Mouse (Mus musculus): ENCODE data around the gene Tmem41b. TPM values are rescaled to one million over a fixed set of nuclear protein-coding genes. Genes with fewer than 3 reads are reported as not detected.

The Tmem41b gene
- total RNA-seq, 2 experiments from 2014 or later: 55.1 to 61.4 TPM

DNA sequence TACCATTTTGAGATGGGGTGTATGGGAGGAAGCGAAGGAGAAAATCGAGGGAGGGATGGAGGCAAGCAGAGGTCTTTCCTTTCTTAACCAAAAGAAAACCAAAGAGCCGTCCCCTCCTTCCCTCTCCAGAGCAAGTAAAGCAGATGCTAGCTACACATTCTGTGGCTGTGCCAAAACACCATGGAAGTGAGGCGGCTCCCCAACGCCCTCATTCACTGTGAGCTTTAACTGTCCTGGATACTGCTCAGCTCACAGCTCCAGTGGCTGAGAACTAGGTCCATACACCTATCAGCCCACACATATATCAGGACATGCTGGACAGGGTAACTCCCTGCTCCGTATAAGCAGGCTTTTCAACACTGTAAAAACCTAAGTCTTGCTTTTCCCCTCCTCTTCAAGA is 58.4 kb downstream of the Tmem41b start:
- peak; percentile 22 to 31 for DNase-seq (ENCODE audit: low spot score in 2 of 2)

DNA sequence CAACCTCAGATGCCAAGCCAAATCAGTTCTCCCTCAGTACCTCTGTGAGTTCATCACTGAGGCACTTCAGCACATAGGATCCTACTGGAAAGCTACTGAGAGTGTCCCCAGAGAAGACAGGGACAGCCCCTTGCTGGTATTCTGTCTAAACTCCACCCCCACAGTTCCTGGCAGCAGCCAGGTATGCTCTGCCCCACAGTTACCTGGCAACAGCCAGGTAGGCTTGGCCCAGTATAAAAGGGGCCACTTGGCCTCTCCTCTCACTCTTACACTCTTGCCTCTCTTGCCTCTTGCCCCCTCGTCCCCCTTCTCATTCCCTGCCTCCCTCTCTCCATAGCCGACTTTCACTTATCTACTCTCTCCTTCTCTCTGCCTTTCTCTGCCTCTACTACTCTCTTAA is 61.8 kb downstream of the Tmem41b start:
- no peak for DNase-seq (ENCODE audit: low spot score in 2 of 2)

DNA sequence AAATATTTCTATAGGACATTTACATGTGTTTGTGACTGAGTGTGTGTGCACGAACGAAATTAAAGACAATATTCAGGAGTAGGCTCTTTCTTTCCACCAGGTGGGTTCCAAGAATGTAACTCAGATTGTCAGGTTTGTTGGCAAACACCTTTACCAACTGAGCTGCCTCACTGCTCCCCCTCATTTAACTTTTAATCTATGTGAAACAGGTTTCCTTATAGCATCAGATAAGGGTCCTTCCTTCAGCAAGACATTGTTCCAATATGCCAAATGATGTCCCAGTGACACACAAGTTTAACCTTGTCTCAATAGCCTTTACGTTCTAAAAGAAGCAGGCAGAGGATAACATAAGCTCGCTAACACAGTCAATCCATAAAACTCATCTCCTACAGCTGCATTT is 63.8 kb downstream of the Tmem41b start:
- DNase-seq (ENCODE audit: low spot score in 2 of 2): no peak

Other genes starting within 250 kb of the Tmem41b start
- 10 to 100 TPM; 91.6 to 93.1 TPM for gene Tmem9b, start 234.1 kb downstream of the Tmem41b start, total RNA-seq (2021)
- 10 to 100 TPM; 82.9 to 87.3 TPM for gene Nrip3, start 204.9 kb downstream of the Tmem41b start, total RNA-seq (2021)
- 1 to 10 TPM in 1 of 2 experiments, under 1 TPM in 1; 0.93 to 1.1 TPM for gene Scube2, start 121.2 kb downstream of the Tmem41b start, total RNA-seq (2021)
- gene Dennd5a, start 26.5 kb downstream of the Tmem41b start, total RNA-seq (2021): 100 to 1,000 TPM; 222 to 227 TPM
- 100 to 1,000 TPM in 1 of 2 experiments, 10 to 100 TPM in 1; 98.4 to 106 TPM for gene Ipo7, start 31.3 kb upstream of the Tmem41b start, total RNA-seq (2021)
- gene Zfp143, start 74.3 kb upstream of the Tmem41b start, total RNA-seq (2021): 10 to 100 TPM; 10.9 to 13.0 TPM
- 10 to 100 TPM; 27.3 to 27.4 TPM for gene Wee1, start 135.1 kb upstream of the Tmem41b start, total RNA-seq (2021)
- gene Swap70, start 234.8 kb upstream of the Tmem41b start, total RNA-seq (2021): 10 to 100 TPM; 12.3 to 13.1 TPM